In the genomic region with DNA sequence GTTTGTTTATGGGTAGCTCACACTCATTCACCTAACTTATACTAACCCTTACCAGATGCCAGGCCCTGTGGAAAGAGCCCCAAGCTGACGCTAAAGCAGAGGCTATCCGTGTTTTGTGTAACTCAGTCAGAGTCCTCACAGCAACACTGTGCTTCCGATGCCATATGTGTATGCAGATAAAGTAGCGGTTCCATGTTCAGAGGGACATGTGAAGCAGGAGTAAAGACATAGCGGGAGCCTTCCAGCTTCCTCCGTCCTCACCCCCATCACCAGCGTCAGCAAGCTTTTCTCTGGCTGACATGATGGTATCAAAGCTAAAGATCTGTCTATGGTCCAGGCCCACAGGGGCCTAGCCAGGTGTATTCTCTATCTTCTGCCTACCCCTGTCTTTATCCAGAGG, we compare ENCODE assay signal across 8 mouse cellular contexts. TPM values are rescaled to one million over a fixed set of nuclear protein-coding genes. Genes with fewer than 3 reads are reported as not detected.
DNase-seq lines count a peak whose midpoint lies in the region; ATAC-seq and TF ChIP-seq lines count a peak whose summit lies in the region.

No protein-coding gene starts in this region.

- H3K9me3 ChIP-seq in kidney, embryonic 15.5 days (replicated peaks): no peaks in the 10 kb centered on the region
- H3K9me3 ChIP-seq in embryonic facial prominence, embryonic 13.5 days: no peaks in the 10 kb centered on the region
- H3K9me3 ChIP-seq in intestine, embryonic 15.5 days: no peaks in the 10 kb centered on the region
- no peaks in the 10 kb centered on the region for H3K9me3 ChIP-seq in midbrain, postnatal 0 days (ENCODE audit: low read length)

- H3K4me2 ChIP-seq in kidney, embryonic 15.5 days: peak overlapping the region; percentile 96
- H3K4me2 ChIP-seq in embryonic facial prominence, embryonic 13.5 days: peak overlapping the region; percentile 94; the same call in 1 of the 2 replicates
- H3K4me2 ChIP-seq in intestine, embryonic 15.5 days (replicated peaks): peak overlapping the region; percentile 93
- peak overlapping the region; percentile 96 for H3K4me2 ChIP-seq in midbrain, postnatal 0 days (ENCODE audit: low read depth, low read length, poor library complexity, severe bottlenecking)

- no peak for DNase-seq in kidney, adult 11 months
- no peak for DNase-seq in midbrain, postnatal 0 days (ENCODE audit: low spot score)
- DNase-seq in cerebellum, adult 9-11 months: no peak
- no peak for DNase-seq in adrenal gland, postnatal 14 days
- no peak for DNase-seq in cerebellum, adult 8-10 months

- no peak overlapping the region; the same call in 1 of the 2 replicates for H3K4me3 ChIP-seq in kidney, embryonic 15.5 days (replicated peaks)
- H3K4me3 ChIP-seq in embryonic facial prominence, embryonic 13.5 days: no peak overlapping the region; the same call in 1 of the 2 replicates
- H3K4me3 ChIP-seq in intestine, embryonic 15.5 days (replicated peaks): 0 out of 2 replicates have a peak overlapping the region, but pooled peaks have one; percentile 8
- no peak overlapping the region for H3K4me3 ChIP-seq in midbrain, postnatal 0 days (ENCODE audit: low read depth, low read length)

- H3K9ac ChIP-seq in kidney, embryonic 15.5 days: no peak overlapping the region
- H3K9ac ChIP-seq in embryonic facial prominence, embryonic 13.5 days: no peak overlapping the region
- H3K9ac ChIP-seq in intestine, embryonic 15.5 days: no peak overlapping the region
- no peak overlapping the region for H3K9ac ChIP-seq in midbrain, postnatal 0 days (replicated peaks; ENCODE audit: low read length, poor library complexity, severe bottlenecking)

- H3K27ac ChIP-seq in kidney, embryonic 15.5 days: no peak overlapping the region
- no peak overlapping the region for H3K27ac ChIP-seq in embryonic facial prominence, embryonic 13.5 days
- H3K27ac ChIP-seq in intestine, embryonic 15.5 days: no peak overlapping the region
- no peak overlapping the region for H3K27ac ChIP-seq in midbrain, postnatal 0 days (ENCODE audit: low read depth, low read length)

- no peak for TF ChIP-seq CTCF in midbrain, postnatal 0 days (IDR thresholded peaks at IDR 0.05)

- peaks cover 9% of the 10 kb centered on the region for H3K36me3 ChIP-seq in kidney, embryonic 15.5 days
- H3K36me3 ChIP-seq in embryonic facial prominence, embryonic 13.5 days: 0 out of 2 replicates have a peak, but pooled peaks cover 8% of the 10 kb centered on the region
- peaks cover 7% of the 10 kb centered on the region; the same call in 1 of the 2 replicates for H3K36me3 ChIP-seq in intestine, embryonic 15.5 days
- no peaks in the 10 kb centered on the region for H3K36me3 ChIP-seq in midbrain, postnatal 0 days (ENCODE audit: insufficient read depth, low read length)

- no peaks in the 10 kb centered on the region for H3K27me3 ChIP-seq in kidney, embryonic 15.5 days
- H3K27me3 ChIP-seq in embryonic facial prominence, embryonic 13.5 days: no peaks in the 10 kb centered on the region
- H3K27me3 ChIP-seq in intestine, embryonic 15.5 days (replicated peaks): no peaks in the 10 kb centered on the region
- no peaks in the 10 kb centered on the region for H3K27me3 ChIP-seq in midbrain, postnatal 0 days (ENCODE audit: insufficient read depth, low read length)

- H3K4me1 ChIP-seq in kidney, embryonic 15.5 days: peaks cover 88% of the 10 kb centered on the region
- H3K4me1 ChIP-seq in embryonic facial prominence, embryonic 13.5 days: peaks cover 84% of the 10 kb centered on the region
- peaks cover 72% of the 10 kb centered on the region for H3K4me1 ChIP-seq in intestine, embryonic 15.5 days (replicated peaks)
- peaks cover 7% of the 10 kb centered on the region; the same call in 1 of the 2 replicates for H3K4me1 ChIP-seq in midbrain, postnatal 0 days (ENCODE audit: insufficient read depth, low read length)

- 65% methylated on average over 7 of the region's 7 CpGs for WGBS in kidney, embryonic 15.5 days
- WGBS in embryonic facial prominence, embryonic 13.5 days: 57% methylated on average over 7 of the region's 7 CpGs
- 75% methylated on average over 7 of the region's 7 CpGs for WGBS in intestine, embryonic 15.5 days
- WGBS in midbrain, postnatal 0 days: 61% methylated on average over 7 of the region's 7 CpGs

- ATAC-seq in kidney, embryonic 15.5 days (replicated peaks; ENCODE audit: low FRiP score): no peak
- no peak for ATAC-seq in embryonic facial prominence, embryonic 13.5 days (ENCODE audit: insufficient number of reproducible peaks, insufficient read depth, low FRiP score, low TSS enrichment, low read depth)
- ATAC-seq in intestine, embryonic 15.5 days: no peak
- no peak for ATAC-seq in midbrain, postnatal 0 days (ENCODE audit: low FRiP score)

RNA-seq across cellular contexts. Expression of a gene that starts 27.5 kb away (rescaled TPM):
- 8.7 and 10.8 TPM in 2 replicates for polyA plus RNA-seq in kidney, embryonic 15.5 days (2015; fragmentation: Nextera tagmentation; extraction: Ambion mirVana)
- 9.9 and 11.1 TPM in 2 replicates for polyA plus RNA-seq in embryonic facial prominence, embryonic 13.5 days (2015; fragmentation: Nextera tagmentation; extraction: Ambion mirVana)
- 7.2 and 7.7 TPM in 2 replicates for polyA plus RNA-seq in intestine, embryonic 15.5 days (2015; fragmentation: Nextera tagmentation; extraction: Ambion mirVana)
- total RNA-seq in midbrain, postnatal 0 days (2014; rRNA removed): 8.5 and 15.6 TPM in 2 replicates
- 2.0 and 3.0 TPM in 2 replicates for polyA plus RNA-seq in midbrain, postnatal 0 days (2015; fragmentation: Nextera tagmentation; extraction: Ambion mirVana)
- 18.7 and 25.7 TPM in 2 replicates for total RNA-seq in adrenal gland, postnatal 14 days (2021)

RNA-seq across cellular contexts. Expression of a gene that starts 42.9 kb away (rescaled TPM):
- polyA plus RNA-seq in kidney, embryonic 15.5 days (2015; fragmentation: Nextera tagmentation; extraction: Ambion mirVana): 1.00 and 1.0 TPM in 2 replicates
- polyA plus RNA-seq in embryonic facial prominence, embryonic 13.5 days (2015; fragmentation: Nextera tagmentation; extraction: Ambion mirVana): 0.74 and 1.1 TPM in 2 replicates
- 0.59 and 0.63 TPM in 2 replicates for polyA plus RNA-seq in intestine, embryonic 15.5 days (2015; fragmentation: Nextera tagmentation; extraction: Ambion mirVana)
- 6.0 and 8.1 TPM in 2 replicates for total RNA-seq in midbrain, postnatal 0 days (2014; rRNA removed)
- polyA plus RNA-seq in midbrain, postnatal 0 days (2015; fragmentation: Nextera tagmentation; extraction: Ambion mirVana): 8.2 and 8.9 TPM in 2 replicates
- 0.30 and 0.44 TPM in 2 replicates for total RNA-seq in adrenal gland, postnatal 14 days (2021)
